Mouse (Mus musculus): ENCODE results near the gene Arl10. TPM values are rescaled to one million over a fixed set of nuclear protein-coding genes. Genes with fewer than 3 reads are reported as not detected.
A peak's percentile ranks its signal among the peaks of the same experiment; 100 is the strongest.
"Not testable (repeated sequence)": the region's sequence is repeated elsewhere in the genome, so short reads cannot be mapped to it uniquely, and the experiment has no call there.

The Arl10 gene
- polyA plus RNA-seq, 1 experiment from 2014 or later, result 84.9 TPM

GRCm38 (mm10) chr13:54607204-54607603 is 32.4 kb downstream of the Arl10 start:
- peaks cover 43% of the 10 kb centered on the region for H3K4me1 ChIP-seq (replicated peaks)
- H3K27me3 ChIP-seq, result peaks cover 31% of the 10 kb centered on the region
- H3K36me3 ChIP-seq, result peaks cover 12% of the 10 kb centered on the region; the same call in 1 of the 2 replicates
- no peaks in the 10 kb centered on the region for H3K9me3 ChIP-seq
- no peak overlapping the region for H3K9ac ChIP-seq (replicated peaks)
- 76% methylated on average over 5 of the region's 5 CpGs for WGBS
- H3K4me3 ChIP-seq (replicated peaks), result no peak overlapping the region
- H3K27ac ChIP-seq, result no peak overlapping the region
- H3K4me2 ChIP-seq (replicated peaks), result no peak overlapping the region
- ATAC-seq, result no peak

GRCm38 (mm10) chr13:54608002-54608401 is 33.2 kb downstream of the Arl10 start:
- H3K4me2 ChIP-seq (replicated peaks), result peak overlapping the region; percentile 86; the same call in 1 of the 2 replicates
- WGBS, result 80% methylated on average over 3 of the region's 3 CpGs
- H3K4me1 ChIP-seq (replicated peaks), result peaks cover 40% of the 10 kb centered on the region
- no peak overlapping the region for H3K27ac ChIP-seq
- H3K9ac ChIP-seq (replicated peaks), result peak overlapping the region; percentile 56
- peaks cover 12% of the 10 kb centered on the region; the same call in 1 of the 2 replicates for H3K36me3 ChIP-seq
- no peak for ATAC-seq
- H3K27me3 ChIP-seq, result peaks cover 28% of the 10 kb centered on the region
- H3K9me3 ChIP-seq, result no peaks in the 10 kb centered on the region
- no peak overlapping the region for H3K4me3 ChIP-seq (replicated peaks)

- peak overlapping the region; percentile 16; the same call in 1 of the 2 replicates for H3K4me3 ChIP-seq (replicated peaks)
- H3K9me3 ChIP-seq, result no peaks in the 10 kb centered on the region
- H3K27ac ChIP-seq, result 0 out of 2 replicates have a peak overlapping the region, but pooled peaks have one; percentile 39
- H3K9ac ChIP-seq (replicated peaks), result peak overlapping the region; percentile 56
- 11% methylated on average over 8 of the region's 8 CpGs for WGBS
- peak overlapping the region; percentile 86 for H3K4me2 ChIP-seq (replicated peaks)
- H3K27me3 ChIP-seq, result peaks cover 28% of the 10 kb centered on the region
- peaks cover 12% of the 10 kb centered on the region; the same call in 1 of the 2 replicates for H3K36me3 ChIP-seq
- ATAC-seq, result no peak
- H3K4me1 ChIP-seq (replicated peaks), result peaks cover 34% of the 10 kb centered on the region
Measured at GRCm38 (mm10) chr13:54608666-54609065, 33.9 kb downstream of the Arl10 start.

GRCm38 (mm10) chr13:54609301-54609700 is 34.5 kb downstream of the Arl10 start:
- Histone ChIP-seq H3K36me3 (peaks cover 12% of the 10 kb centered on the region; the same call in 1 of the 2 replicates), H3K9ac (replicated peaks) (peak overlapping the region; percentile 56), H3K4me1 (replicated peaks) (peaks cover 32% of the 10 kb centered on the region), H3K9me3 (no peaks in the 10 kb centered on the region), H3K27ac (no peak overlapping the region), H3K27me3 (peaks cover 28% of the 10 kb centered on the region), H3K4me2 (replicated peaks) (peak overlapping the region; percentile 86), H3K4me3 (replicated peaks) (peak overlapping the region; percentile 16; the same call in 1 of the 2 replicates)
- WGBS, result 8% methylated on average over 1 of the region's 1 CpGs
- no peak for ATAC-seq

GRCm38 (mm10) chr13:54610613-54610971 is 35.8 kb downstream of the Arl10 start:
- WGBS, result 6% methylated on average over 13 of the region's 13 CpGs
- Histone ChIP-seq H3K9ac (replicated peaks) (peak overlapping the region; percentile 82), H3K4me3 (replicated peaks) (peak overlapping the region; percentile 62), H3K27me3 (peaks cover 15% of the 10 kb centered on the region), H3K4me2 (replicated peaks) (peak overlapping the region; percentile 86), H3K4me1 (replicated peaks) (peaks cover 32% of the 10 kb centered on the region), H3K36me3 (peaks cover 1% of the 10 kb centered on the region; the same call in 1 of the 2 replicates), H3K27ac (peak overlapping the region; percentile 72), H3K9me3 (no peaks in the 10 kb centered on the region)
- ATAC-seq, result peak; percentile 60

- peak within 1 kb of the TSS; percentile 62 for H3K4me3 ChIP-seq (replicated peaks)
- under 1% methylated on average over 65 of the region's 66 CpGs for WGBS
- H3K4me2 ChIP-seq (replicated peaks), result peak within 1 kb of the TSS; percentile 86
- H3K27me3 ChIP-seq, result peaks cover 9% of the 10 kb centered on the region
- H3K4me1 ChIP-seq (replicated peaks), result peaks cover 32% of the 10 kb centered on the region
- H3K9me3 ChIP-seq, result no peaks in the 10 kb centered on the region
- peak within 1 kb of the TSS; percentile 72 for H3K27ac ChIP-seq
- no peaks in the 10 kb centered on the region for H3K36me3 ChIP-seq
- H3K9ac ChIP-seq (replicated peaks), result peak within 1 kb of the TSS; percentile 82
- peak; percentile 72 for ATAC-seq
Measured at GRCm38 (mm10) chr13:54610972-54611754, 36.3 kb downstream of the Arl10 start, which contains the start of gene Cltb. TSS of gene Cltb (minus strand) at chr13:54611344.

- not testable (repeated sequence) for H3K27ac ChIP-seq; H3K9ac ChIP-seq (replicated peaks); H3K4me2 ChIP-seq (replicated peaks); H3K27me3 ChIP-seq; H3K36me3 ChIP-seq; H3K9me3 ChIP-seq; ATAC-seq; H3K4me3 ChIP-seq (replicated peaks)
- peaks cover 30% of the 10 kb centered on the region for H3K4me1 ChIP-seq (replicated peaks)
- WGBS, result 88% methylated on average over 8 of the region's 8 CpGs
Measured at GRCm38 (mm10) chr13:54613141-54613540, 38.3 kb downstream of the Arl10 start.

- Histone ChIP-seq H3K9me3 (no peaks in the 10 kb centered on the region), H3K4me2 (replicated peaks) (no peak overlapping the region), H3K27ac (no peak overlapping the region), H3K36me3 (no peaks in the 10 kb centered on the region), H3K27me3 (peaks cover 9% of the 10 kb centered on the region; the same call in 1 of the 2 replicates), H3K4me1 (replicated peaks) (0 out of 2 replicates have a peak, but pooled peaks cover 6% of the 10 kb centered on the region), H3K9ac (replicated peaks) (no peak overlapping the region), H3K4me3 (replicated peaks) (no peak overlapping the region)
- 81% methylated on average over 8 of the region's 8 CpGs for WGBS
- no peak for ATAC-seq
Measured at GRCm38 (mm10) chr13:54616307-54616706, 41.5 kb downstream of the Arl10 start.

- H3K27ac ChIP-seq, result no peak overlapping the region
- no peaks in the 10 kb centered on the region for H3K36me3 ChIP-seq
- no peak overlapping the region for H3K4me3 ChIP-seq (replicated peaks)
- H3K9me3 ChIP-seq, result no peaks in the 10 kb centered on the region
- H3K27me3 ChIP-seq, result peaks cover 9% of the 10 kb centered on the region; the same call in 1 of the 2 replicates
- H3K4me2 ChIP-seq (replicated peaks), result no peak overlapping the region
- H3K4me1 ChIP-seq (replicated peaks), result no peaks in the 10 kb centered on the region
- H3K9ac ChIP-seq (replicated peaks), result no peak overlapping the region
- ATAC-seq, result no peak
- WGBS, result 75% methylated on average over 6 of the region's 6 CpGs
Measured at GRCm38 (mm10) chr13:54616998-54617397, 42.2 kb downstream of the Arl10 start.

- H3K27me3 ChIP-seq, result peaks cover 9% of the 10 kb centered on the region; the same call in 1 of the 2 replicates
- H3K27ac ChIP-seq, result peak within 1 kb of the TSS; percentile 92
Measured at GRCm38 (mm10) chr13:54621155-54621932, 46.5 kb downstream of the Arl10 start, which contains the start of gene Faf2. TSS of gene Faf2 (plus strand) at chr13:54621784.

GRCm38 (mm10) chr13:54621960-54622521 is 47.2 kb downstream of the Arl10 start:
- Histone ChIP-seq H3K4me3 (replicated peaks) (peak overlapping the region; percentile 97), H3K9me3 (no peaks in the 10 kb centered on the region), H3K4me1 (replicated peaks) (peaks cover 24% of the 10 kb centered on the region), H3K36me3 (no peaks in the 10 kb centered on the region), H3K4me2 (replicated peaks) (peak overlapping the region; percentile 96), H3K9ac (replicated peaks) (peak overlapping the region; percentile 94), H3K27ac (peak overlapping the region; percentile 92), H3K27me3 (peaks cover 8% of the 10 kb centered on the region; the same call in 1 of the 2 replicates)
- 1% methylated on average over 26 of the region's 27 CpGs for WGBS
- ATAC-seq, result peak; percentile 62; the same call in 1 of the 2 replicates

More at GRCm38 (mm10) chr13:54621155-54621932, 46.5 kb downstream of the Arl10 start, which contains the start of gene Faf2:
- 13% methylated on average over 44 of the region's 44 CpGs for WGBS
- Histone ChIP-seq H3K36me3 (no peaks in the 10 kb centered on the region), H3K4me1 (replicated peaks) (peaks cover 24% of the 10 kb centered on the region), H3K4me3 (replicated peaks) (peak within 1 kb of the TSS; percentile 97), H3K9ac (replicated peaks) (peak within 1 kb of the TSS; percentile 94), H3K4me2 (replicated peaks) (peak within 1 kb of the TSS; percentile 96), H3K9me3 (no peaks in the 10 kb centered on the region)
- ATAC-seq, result peak; percentile 98

Measured in midbrain, embryonic 13.5 days (tissue).